Mouse (Mus musculus): ENCODE results near the gene Tspan11. TPM values are rescaled to one million over a fixed set of nuclear protein-coding genes. Genes with fewer than 3 reads are reported as not detected.

Tspan11 gene
- polyA plus RNA-seq, 1 experiment = 1.4 TPM

DNA sequence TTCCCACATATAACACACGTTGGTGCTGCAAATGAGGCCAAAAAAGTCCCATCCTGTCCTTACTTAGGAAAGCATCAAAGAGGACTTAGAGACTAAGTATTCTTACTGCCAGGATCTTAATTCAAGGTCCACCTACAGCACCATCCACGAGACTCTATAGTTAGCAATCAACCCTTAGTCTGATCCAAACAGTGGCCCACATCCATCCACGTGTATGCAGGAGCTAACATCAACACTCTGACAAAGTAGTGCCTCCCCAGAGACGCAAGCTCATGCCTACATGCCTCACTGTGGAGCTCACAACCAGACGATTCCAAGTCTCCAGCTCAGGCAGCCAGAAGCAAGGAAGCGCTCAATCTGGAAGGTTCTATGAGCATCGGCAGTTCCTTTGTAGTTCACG lies 15.2 kb downstream of the Tspan11 start:
- Histone ChIP-seq H3K4me3 (ENCODE audit: control insufficient read depth, insufficient read depth, low read length) (no peak overlapping the region), H3K27me3 (ENCODE audit: control insufficient read depth, insufficient read depth, low read length) (no peaks in the 10 kb centered on the region), H3K36me3 (ENCODE audit: control insufficient read depth, insufficient read depth, low read length) (no peaks in the 10 kb centered on the region), H3K4me1 (replicated peaks; ENCODE audit: control insufficient read depth, insufficient read depth, low read length) (no peaks in the 10 kb centered on the region), H3K27ac (ENCODE audit: control insufficient read depth, insufficient read depth, low read length) (no peak overlapping the region)
- TF ChIP-seq CTCF (IDR thresholded peaks at IDR 0.05; ENCODE audit: borderline replicate concordance, control insufficient read depth, extremely low read depth, insufficient read depth, low read length, poor library complexity) (no peak), POLR2A (IDR thresholded peaks at IDR 0.05; ENCODE audit: control insufficient read depth, extremely low read depth, insufficient read depth, low read length, poor library complexity) (no peak)
- DNase-seq = no peak
- WGBS = 89% methylated on average over 8 of the region's 8 CpGs

DNA sequence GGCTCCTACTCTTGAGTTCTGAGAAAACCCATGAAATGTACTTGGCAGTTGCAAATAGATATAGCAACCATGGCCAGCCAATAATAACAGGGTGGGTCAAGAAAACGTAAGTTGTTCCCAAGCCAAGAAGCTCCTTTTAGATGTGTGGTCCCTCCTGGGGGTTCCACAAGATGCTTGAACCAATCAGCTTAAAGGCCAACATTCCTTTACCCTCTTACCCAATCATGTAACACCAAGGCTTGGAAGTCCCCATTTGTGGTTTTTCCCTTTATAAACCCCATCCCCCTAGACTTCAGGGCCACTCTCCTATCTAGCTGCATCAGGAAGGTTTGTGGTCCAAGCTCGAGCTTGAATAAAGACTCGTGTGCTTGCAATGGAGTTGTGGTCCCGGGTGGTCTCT lies 23.2 kb downstream of the Tspan11 start:
- no peaks in the 10 kb centered on the region for H3K27me3 ChIP-seq (ENCODE audit: control insufficient read depth, insufficient read depth, low read length)
- H3K4me3 ChIP-seq (ENCODE audit: control insufficient read depth, insufficient read depth, low read length) = no peak overlapping the region
- 75% methylated on average over 4 of the region's 4 CpGs for WGBS
- H3K27ac ChIP-seq (ENCODE audit: control insufficient read depth, insufficient read depth, low read length) = no peak overlapping the region
- H3K4me1 ChIP-seq (replicated peaks; ENCODE audit: control insufficient read depth, insufficient read depth, low read length) = no peaks in the 10 kb centered on the region
- no peak for DNase-seq
- no peak for TF ChIP-seq POLR2A (IDR thresholded peaks at IDR 0.05; ENCODE audit: control insufficient read depth, extremely low read depth, insufficient read depth, low read length, poor library complexity)
- no peak for TF ChIP-seq CTCF (IDR thresholded peaks at IDR 0.05; ENCODE audit: borderline replicate concordance, control insufficient read depth, extremely low read depth, insufficient read depth, low read length, poor library complexity)
- no peaks in the 10 kb centered on the region for H3K36me3 ChIP-seq (ENCODE audit: control insufficient read depth, insufficient read depth, low read length)

DNA sequence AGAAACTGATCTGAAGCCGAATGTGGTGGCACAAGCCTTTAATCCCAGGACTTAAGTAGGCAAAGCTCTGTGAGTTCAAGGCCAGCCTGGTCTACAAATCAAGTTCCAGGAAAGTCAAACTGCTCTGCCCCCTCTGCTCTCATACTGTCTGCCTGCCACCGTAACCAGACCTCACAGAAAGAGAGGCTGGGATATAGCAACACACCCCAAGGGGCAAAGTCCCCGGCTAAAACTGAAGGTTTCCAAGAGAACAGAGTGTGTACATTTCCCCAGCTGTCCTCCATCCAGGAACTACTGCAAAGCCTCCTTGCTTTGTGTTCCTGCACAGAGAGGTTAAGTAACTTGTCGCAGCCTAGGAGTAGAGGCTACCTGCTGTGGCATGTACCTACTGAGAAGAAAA lies 24.3 kb downstream of the Tspan11 start:
- 83% methylated on average over 4 of the region's 4 CpGs for WGBS
- no peak overlapping the region for H3K4me3 ChIP-seq (ENCODE audit: control insufficient read depth, insufficient read depth, low read length)
- no peaks in the 10 kb centered on the region for H3K4me1 ChIP-seq (replicated peaks; ENCODE audit: control insufficient read depth, insufficient read depth, low read length)
- no peaks in the 10 kb centered on the region for H3K36me3 ChIP-seq (ENCODE audit: control insufficient read depth, insufficient read depth, low read length)
- no peak overlapping the region for H3K27ac ChIP-seq (ENCODE audit: control insufficient read depth, insufficient read depth, low read length)
- no peaks in the 10 kb centered on the region for H3K27me3 ChIP-seq (ENCODE audit: control insufficient read depth, insufficient read depth, low read length)
- TF ChIP-seq CTCF (IDR thresholded peaks at IDR 0.05; ENCODE audit: borderline replicate concordance, control insufficient read depth, extremely low read depth, insufficient read depth, low read length, poor library complexity) = no peak
- no peak for TF ChIP-seq POLR2A (IDR thresholded peaks at IDR 0.05; ENCODE audit: control insufficient read depth, extremely low read depth, insufficient read depth, low read length, poor library complexity)
- no peak for DNase-seq

DNA sequence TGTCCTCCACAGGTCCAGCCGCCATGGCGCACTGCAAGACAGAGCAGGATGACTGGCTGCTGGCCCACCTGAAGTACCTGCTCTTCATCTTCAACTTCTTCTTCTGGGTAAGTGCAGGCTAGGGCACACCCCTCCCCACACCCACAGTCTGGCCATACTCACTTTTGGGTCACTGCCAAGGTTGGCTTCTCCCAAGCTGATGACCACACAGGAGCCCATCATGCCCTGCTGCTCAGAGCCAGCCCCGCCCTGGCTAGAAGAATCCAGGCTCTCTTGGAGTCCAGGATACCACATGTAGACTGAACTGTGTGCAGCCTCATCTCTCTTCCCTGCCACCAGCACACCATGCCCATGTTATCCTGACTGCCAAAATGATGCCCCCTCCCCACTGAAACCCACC lies 25.5 kb downstream of the Tspan11 start:
- Histone ChIP-seq H3K36me3 (ENCODE audit: control insufficient read depth, insufficient read depth, low read length) (no peaks in the 10 kb centered on the region), H3K4me3 (ENCODE audit: control insufficient read depth, insufficient read depth, low read length) (no peak overlapping the region), H3K27ac (ENCODE audit: control insufficient read depth, insufficient read depth, low read length) (no peak overlapping the region), H3K4me1 (replicated peaks; ENCODE audit: control insufficient read depth, insufficient read depth, low read length) (no peaks in the 10 kb centered on the region), H3K27me3 (ENCODE audit: control insufficient read depth, insufficient read depth, low read length) (no peaks in the 10 kb centered on the region)
- WGBS = 94% methylated on average over 3 of the region's 3 CpGs
- TF ChIP-seq POLR2A (IDR thresholded peaks at IDR 0.05; ENCODE audit: control insufficient read depth, extremely low read depth, insufficient read depth, low read length, poor library complexity) = no peak
- TF ChIP-seq CTCF (IDR thresholded peaks at IDR 0.05; ENCODE audit: borderline replicate concordance, control insufficient read depth, extremely low read depth, insufficient read depth, low read length, poor library complexity) = no peak
- no peak for DNase-seq

DNA sequence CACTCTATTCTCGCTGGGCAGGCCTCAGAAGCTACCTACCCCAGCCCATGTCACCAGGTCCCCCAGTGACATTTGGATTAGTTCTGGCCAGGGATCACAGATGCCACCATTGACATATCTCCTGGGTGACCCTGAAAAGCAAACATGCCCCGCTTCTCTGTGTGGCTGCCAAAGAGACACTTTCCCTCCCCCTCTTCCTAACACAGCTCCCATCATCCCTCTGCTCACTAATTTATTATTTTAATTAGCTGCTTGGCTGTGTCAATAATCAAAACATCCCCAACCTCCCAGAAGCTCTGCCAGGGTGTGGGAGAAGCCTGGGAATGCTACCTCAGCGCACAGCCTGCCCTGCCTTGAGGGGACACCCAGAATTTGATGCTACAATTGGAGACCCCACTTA lies 29.6 kb downstream of the Tspan11 start:
- Histone ChIP-seq H3K4me1 (replicated peaks; ENCODE audit: control insufficient read depth, insufficient read depth, low read length) (no peaks in the 10 kb centered on the region), H3K27me3 (ENCODE audit: control insufficient read depth, insufficient read depth, low read length) (no peaks in the 10 kb centered on the region), H3K36me3 (ENCODE audit: control insufficient read depth, insufficient read depth, low read length) (no peaks in the 10 kb centered on the region), H3K4me3 (ENCODE audit: control insufficient read depth, insufficient read depth, low read length) (no peak overlapping the region), H3K27ac (ENCODE audit: control insufficient read depth, insufficient read depth, low read length) (no peak overlapping the region)
- DNase-seq = no peak
- no peak for TF ChIP-seq POLR2A (IDR thresholded peaks at IDR 0.05; ENCODE audit: control insufficient read depth, extremely low read depth, insufficient read depth, low read length, poor library complexity)
- no peak for TF ChIP-seq CTCF (IDR thresholded peaks at IDR 0.05; ENCODE audit: borderline replicate concordance, control insufficient read depth, extremely low read depth, insufficient read depth, low read length, poor library complexity)
- 90% methylated on average over 3 of the region's 3 CpGs for WGBS

DNA sequence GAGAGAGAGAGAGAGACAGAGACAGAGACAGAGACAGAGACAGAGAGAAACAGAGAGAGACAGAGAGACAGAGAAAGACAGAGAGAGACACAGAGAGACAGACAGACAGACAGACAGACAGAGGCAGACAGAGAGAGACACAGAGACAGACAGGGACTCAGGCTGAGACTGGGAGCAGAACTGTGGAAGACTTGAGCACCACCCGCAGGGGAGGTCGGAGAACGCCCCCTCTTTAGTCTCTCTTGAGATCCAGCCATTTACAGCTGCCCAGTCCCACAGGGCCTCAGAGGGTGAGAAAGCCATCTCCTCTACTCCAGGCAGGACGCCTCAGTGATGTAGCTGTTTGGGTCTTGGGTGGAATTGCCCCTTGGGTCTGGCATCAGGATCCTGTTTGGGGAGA lies 30.3 kb downstream of the Tspan11 start:
- Histone ChIP-seq H3K4me1 (replicated peaks; ENCODE audit: control insufficient read depth, insufficient read depth, low read length) (no peaks in the 10 kb centered on the region), H3K36me3 (ENCODE audit: control insufficient read depth, insufficient read depth, low read length) (no peaks in the 10 kb centered on the region), H3K27ac (ENCODE audit: control insufficient read depth, insufficient read depth, low read length) (no peak overlapping the region), H3K4me3 (ENCODE audit: control insufficient read depth, insufficient read depth, low read length) (no peak overlapping the region), H3K27me3 (ENCODE audit: control insufficient read depth, insufficient read depth, low read length) (no peaks in the 10 kb centered on the region)
- no peak for TF ChIP-seq CTCF (IDR thresholded peaks at IDR 0.05; ENCODE audit: borderline replicate concordance, control insufficient read depth, extremely low read depth, insufficient read depth, low read length, poor library complexity)
- TF ChIP-seq POLR2A (IDR thresholded peaks at IDR 0.05; ENCODE audit: control insufficient read depth, extremely low read depth, insufficient read depth, low read length, poor library complexity) = no peak
- no peak for DNase-seq
- 73% methylated on average over 4 of the region's 4 CpGs for WGBS

DNA sequence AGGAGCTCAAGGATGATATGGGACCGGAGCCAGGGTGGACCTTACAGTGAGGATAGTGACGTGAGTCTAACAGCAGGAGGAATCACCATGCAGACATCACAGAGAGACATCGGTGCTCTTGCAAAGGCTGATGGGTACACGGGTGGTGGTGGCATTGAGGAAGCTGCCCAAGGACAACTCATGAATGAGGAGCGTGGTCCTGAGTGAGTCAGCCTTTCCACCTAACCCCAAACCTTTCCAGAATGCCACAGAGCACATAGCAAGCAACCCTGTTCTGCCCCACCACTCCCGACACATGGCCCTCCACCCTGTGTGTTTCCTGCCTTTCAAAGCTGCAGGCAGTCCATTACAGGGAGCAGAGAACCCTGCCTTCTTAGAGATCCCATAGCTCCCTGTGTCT lies 32.1 kb downstream of the Tspan11 start:
- Histone ChIP-seq H3K36me3 (ENCODE audit: control insufficient read depth, insufficient read depth, low read length) (no peaks in the 10 kb centered on the region), H3K27ac (ENCODE audit: control insufficient read depth, insufficient read depth, low read length) (no peak overlapping the region), H3K27me3 (ENCODE audit: control insufficient read depth, insufficient read depth, low read length) (no peaks in the 10 kb centered on the region), H3K4me3 (ENCODE audit: control insufficient read depth, insufficient read depth, low read length) (no peak overlapping the region), H3K4me1 (replicated peaks; ENCODE audit: control insufficient read depth, insufficient read depth, low read length) (no peaks in the 10 kb centered on the region)
- WGBS = 37% methylated on average over 6 of the region's 6 CpGs
- TF ChIP-seq CTCF (IDR thresholded peaks at IDR 0.05; ENCODE audit: borderline replicate concordance, control insufficient read depth, extremely low read depth, insufficient read depth, low read length, poor library complexity) (no peak), POLR2A (IDR thresholded peaks at IDR 0.05; ENCODE audit: control insufficient read depth, extremely low read depth, insufficient read depth, low read length, poor library complexity) (no peak)
- no peak for DNase-seq

Measured in thymus, adult 2 months (tissue).